Mouse (Mus musculus) C2C12 (cell line): ENCODE results near the gene Bicra. TPM values are rescaled to one million over a fixed set of nuclear protein-coding genes. Genes with fewer than 3 reads are reported as not detected.

ENCODE experiments used
- H3K27me3 ChIP-seq: one replicate; pipeline ENCODE4 v1.6.1; 2011; ENCODE audit not compliant: control insufficient read depth, insufficient read depth, insufficient read length
- H3K36me3 ChIP-seq: one replicate; pipeline ENCODE4 v1.6.1; 2011; ENCODE audit not compliant: control insufficient read depth, insufficient read depth
- H3K4me3 ChIP-seq: one replicate; pipeline ENCODE4 v1.5.1; 2011; ENCODE audit warnings: mild to moderate bottlenecking, control low read depth; ENCODE audit not compliant: poor library complexity, insufficient read depth, severe bottlenecking
- H3K79me2 ChIP-seq: one replicate; pipeline ENCODE4 v1.6.1; 2011; ENCODE audit not compliant: control insufficient read depth, insufficient read depth
- H3K79me3 ChIP-seq: one replicate; pipeline ENCODE4 v1.6.1; 2011; ENCODE audit warnings: low read depth, control low read depth
- H3ac ChIP-seq: one replicate; pipeline ENCODE3; 2011; ENCODE audit warnings: low read depth; ENCODE audit not compliant: control insufficient read depth, insufficient read length
- CEBPB ChIP-seq: IDR thresholded peaks from one replicate; pipeline ENCODE4 v1.6.1; 2011; ENCODE audit warnings: low read depth, mild to moderate bottlenecking, control low read depth, moderate library complexity
- CTCF ChIP-seq: IDR thresholded peaks from one replicate; pipeline ENCODE4 v1.5.1; 2011; ENCODE audit not compliant: control insufficient read depth, insufficient read depth, insufficient read length
- FOSL1 ChIP-seq: IDR thresholded peaks from one replicate; pipeline ENCODE4 v1.8.0; 2011; ENCODE audit warnings: mild to moderate bottlenecking, low read length; ENCODE audit not compliant: poor library complexity, insufficient read depth, severe bottlenecking
- MAX ChIP-seq: IDR thresholded peaks from one replicate; pipeline ENCODE4 v1.6.1; 2011; ENCODE audit warnings: mild to moderate bottlenecking, control low read depth
- MYOD1 ChIP-seq: IDR thresholded peaks from one replicate; pipeline ENCODE4 v1.6.1; 2011; ENCODE audit warnings: low read depth; ENCODE audit not compliant: control insufficient read depth, insufficient read length
- MYOG ChIP-seq: IDR thresholded peaks from one replicate; pipeline ENCODE4 v1.6.1; 2011; ENCODE audit not compliant: control insufficient read depth, insufficient read length; ENCODE audit errors: extremely low read depth
- USF1 ChIP-seq: IDR thresholded peaks from one replicate; pipeline ENCODE4 v1.6.1; 2011; ENCODE audit warnings: low read depth, mild to moderate bottlenecking, control low read depth, moderate library complexity
- polyA plus RNA-seq: library from polyadenylated mRNA; unstranded; fragments of >200 nt; fragmentation: generic; extraction: Trizol; gene quantifications from one replicate; pipeline ENCODE4 v1.2.1, GENCODE M21; 2012; ENCODE audit warnings: missing spikeins

Gene Bicra
- polyA plus RNA-seq, 1 experiment, result 4.3 TPM

GRCm38 (mm10) chr7:16002171-16002570 is 45.5 kb downstream of the Bicra start:
- peaks cover 8% of the 10 kb centered on the region for H3K79me3 ChIP-seq
- H3ac ChIP-seq, result no peak overlapping the region
- peaks cover 47% of the 10 kb centered on the region for H3K79me2 ChIP-seq
- no peaks in the 10 kb centered on the region for H3K36me3 ChIP-seq
- TF ChIP-seq MAX (no peak), FOSL1 (no peak), MYOD1 (no peak), MYOG (no peak), USF1 (no peak), CTCF (no peak), CEBPB (no peak)
- no peaks in the 10 kb centered on the region for H3K27me3 ChIP-seq
- no peak overlapping the region for H3K4me3 ChIP-seq

GRCm38 (mm10) chr7:16001691-16002090 is 46.0 kb downstream of the Bicra start:
- no peaks in the 10 kb centered on the region for H3K36me3 ChIP-seq
- H3K4me3 ChIP-seq, result no peak overlapping the region
- no peaks in the 10 kb centered on the region for H3K27me3 ChIP-seq
- H3ac ChIP-seq, result no peak overlapping the region
- TF ChIP-seq MAX (no peak), CEBPB (no peak), USF1 (no peak), CTCF (no peak), FOSL1 (no peak), MYOG (no peak), MYOD1 (no peak)
- H3K79me2 ChIP-seq, result peaks cover 43% of the 10 kb centered on the region
- peaks cover 8% of the 10 kb centered on the region for H3K79me3 ChIP-seq

GRCm38 (mm10) chr7:15993789-15994188 is 53.9 kb downstream of the Bicra start:
- TF ChIP-seq USF1 (no peak), CTCF (no peak), MYOD1 (no peak), MAX (no peak), CEBPB (no peak), MYOG (no peak), FOSL1 (no peak)
- Histone ChIP-seq H3K79me2 (no peaks in the 10 kb centered on the region), H3K4me3 (no peak overlapping the region), H3K27me3 (no peaks in the 10 kb centered on the region), H3K36me3 (peaks cover 3% of the 10 kb centered on the region), H3K79me3 (no peaks in the 10 kb centered on the region), H3ac (no peak overlapping the region)

GRCm38 (mm10) chr7:15993152-15993551 is 54.6 kb downstream of the Bicra start:
- H3K4me3 ChIP-seq, result no peak overlapping the region
- no peaks in the 10 kb centered on the region for H3K79me2 ChIP-seq
- H3ac ChIP-seq, result no peak overlapping the region
- H3K36me3 ChIP-seq, result peaks cover 3% of the 10 kb centered on the region
- TF ChIP-seq MAX, result no peak
- no peaks in the 10 kb centered on the region for H3K27me3 ChIP-seq
- no peaks in the 10 kb centered on the region for H3K79me3 ChIP-seq

GRCm38 (mm10) chr7:15991764-15992163 is 56.0 kb downstream of the Bicra start:
- Histone ChIP-seq H3K27me3 (no peaks in the 10 kb centered on the region), H3K79me2 (no peaks in the 10 kb centered on the region), H3K4me3 (no peak overlapping the region), H3K36me3 (peaks cover 3% of the 10 kb centered on the region), H3K79me3 (no peaks in the 10 kb centered on the region), H3ac (no peak overlapping the region)
- TF ChIP-seq USF1 (no peak), FOSL1 (no peak), CEBPB (no peak), MYOD1 (no peak), CTCF (no peak), MYOG (no peak), MAX (no peak)

- TF ChIP-seq MYOD1 (no peak), FOSL1 (no peak), CTCF (no peak), MYOG (no peak), CEBPB (no peak), USF1 (no peak), MAX (no peak)
- H3K27me3 ChIP-seq, result no peaks in the 10 kb centered on the region
- H3K79me3 ChIP-seq, result no peaks in the 10 kb centered on the region
- no peaks in the 10 kb centered on the region for H3K79me2 ChIP-seq
- H3K4me3 ChIP-seq, result no peak overlapping the region
- no peaks in the 10 kb centered on the region for H3K36me3 ChIP-seq
- no peak overlapping the region for H3ac ChIP-seq
These were observed 59.9 kb downstream of the Bicra start for GRCm38 (mm10) chr7:15987661-15988356.
